In genomic region chr5:148609506-148609880, GRCm38 (mm10) we compare ENCODE assay signal across 12 mouse cellular contexts. TPM values are rescaled to one million over a fixed set of nuclear protein-coding genes. Genes with fewer than 3 reads are reported as not detected.
DNase-seq lines count a peak whose midpoint lies in the region; ATAC-seq and TF ChIP-seq lines count a peak whose summit lies in the region.
"Had no signal": no experiment of that assay in that cellular context is flagged by ENCODE, and none has a peak within 500 bp of the region (broad histone marks: within the 10 kb centered on the region; RNA-seq: fewer than 3 reads in every experiment).

No protein-coding gene starts in this region.

- WGBS in forebrain, postnatal 0 days: 49% methylated on average over 9 of the region's 9 CpGs
- 68% methylated on average over 9 of the region's 9 CpGs for WGBS in forebrain, embryonic 12.5 days
- WGBS in embryonic facial prominence, embryonic 10.5 days: 72% methylated on average over 9 of the region's 9 CpGs
- 66% methylated on average over 9 of the region's 9 CpGs for WGBS in liver, embryonic 12.5 days (ENCODE audit: insufficient replicate concordance)

- no peak overlapping the region for H3K4me2 ChIP-seq in forebrain, postnatal 0 days (ENCODE audit: low read depth)
- H3K4me2 ChIP-seq in forebrain, embryonic 12.5 days: no peak overlapping the region
- H3K4me2 ChIP-seq in liver, embryonic 12.5 days: no peak overlapping the region
- H3K4me2 ChIP-seq: heart, embryonic 15.5 days; liver, embryonic 15.5 days had no signal

- H3K9ac ChIP-seq in forebrain, postnatal 0 days: no peak overlapping the region
- no peak overlapping the region for H3K9ac ChIP-seq in forebrain, embryonic 12.5 days
- no peak overlapping the region for H3K9ac ChIP-seq in liver, embryonic 12.5 days
- H3K9ac ChIP-seq: heart, embryonic 15.5 days; liver, embryonic 15.5 days had no signal

- DNase-seq in forebrain, postnatal 0 days: peak; percentile 59
- peak; percentile 27 to 65 for DNase-seq in layer of hippocampus, adult 18-20 months (ENCODE audit: low spot score in 2 of 2)
- DNase-seq in layer of hippocampus, adult 9-10 months (ENCODE audit: low spot score): no peak
- no peak for DNase-seq in embryonic facial prominence, embryonic 10.5 days (ENCODE audit: low spot score)
- DNase-seq in layer of hippocampus, postnatal 10 days (ENCODE audit: low spot score in 2 of 2): peak; percentile 48 to 56
- no peak for DNase-seq in ovary, adult 18-20 months (ENCODE audit: low spot score)
- DNase-seq: kidney, adult 8-10 months had no signal

- H3K27ac ChIP-seq in forebrain, postnatal 0 days (ENCODE audit: low read depth, low read length): no peak overlapping the region
- H3K27ac ChIP-seq in forebrain, embryonic 12.5 days: no peak overlapping the region
- H3K27ac ChIP-seq in embryonic facial prominence, embryonic 10.5 days (replicated peaks): peak overlapping the region; percentile 59; the same call in 1 of the 2 replicates
- no peak overlapping the region for H3K27ac ChIP-seq in liver, embryonic 12.5 days
- H3K27ac ChIP-seq: liver, embryonic 15.5 days; macrophage had no signal

- no peaks in the 10 kb centered on the region for H3K9me3 ChIP-seq in forebrain, postnatal 0 days (ENCODE audit: low read length)
- no peaks in the 10 kb centered on the region for H3K9me3 ChIP-seq in forebrain, embryonic 12.5 days
- no peaks in the 10 kb centered on the region for H3K9me3 ChIP-seq in embryonic facial prominence, embryonic 10.5 days
- no peaks in the 10 kb centered on the region for H3K9me3 ChIP-seq in liver, embryonic 12.5 days (replicated peaks)
- H3K9me3 ChIP-seq: heart, embryonic 15.5 days; liver, embryonic 15.5 days had no signal

- peak; percentile 68 for ATAC-seq in forebrain, postnatal 0 days
- ATAC-seq in forebrain, embryonic 12.5 days (ENCODE audit: low FRiP score): no peak
- no peak for ATAC-seq in liver, embryonic 12.5 days

- no peak for TF ChIP-seq CTCF in forebrain, postnatal 0 days (IDR thresholded peaks at IDR 0.05; ENCODE audit: low read depth)

- no peaks in the 10 kb centered on the region for H3K27me3 ChIP-seq in forebrain, postnatal 0 days (ENCODE audit: insufficient read depth, low read length)
- H3K27me3 ChIP-seq in forebrain, embryonic 12.5 days: no peaks in the 10 kb centered on the region
- H3K27me3 ChIP-seq in embryonic facial prominence, embryonic 10.5 days (replicated peaks; ENCODE audit: low read depth, poor library complexity, severe bottlenecking): no peaks in the 10 kb centered on the region
- H3K27me3 ChIP-seq in liver, embryonic 12.5 days (replicated peaks): no peaks in the 10 kb centered on the region
- H3K27me3 ChIP-seq: heart, embryonic 15.5 days; liver, embryonic 15.5 days had no signal

- H3K4me3 ChIP-seq in forebrain, postnatal 0 days (ENCODE audit: low read depth, low read length): no peak overlapping the region
- no peak overlapping the region for H3K4me3 ChIP-seq in forebrain, embryonic 12.5 days (replicated peaks)
- no peak overlapping the region for H3K4me3 ChIP-seq in embryonic facial prominence, embryonic 10.5 days
- no peak overlapping the region for H3K4me3 ChIP-seq in liver, embryonic 12.5 days
- H3K4me3 ChIP-seq: heart, embryonic 15.5 days; liver, embryonic 15.5 days had no signal

- H3K4me1 ChIP-seq in forebrain, postnatal 0 days (ENCODE audit: insufficient read depth): no peaks in the 10 kb centered on the region
- H3K4me1 ChIP-seq in forebrain, embryonic 12.5 days: peaks cover 21% of the 10 kb centered on the region
- H3K4me1 ChIP-seq in embryonic facial prominence, embryonic 10.5 days: peaks cover 26% of the 10 kb centered on the region
- H3K4me1 ChIP-seq in liver, embryonic 12.5 days: no peaks in the 10 kb centered on the region
- H3K4me1 ChIP-seq: liver, embryonic 15.5 days had no signal

- H3K36me3 ChIP-seq in forebrain, postnatal 0 days (ENCODE audit: insufficient read depth): no peaks in the 10 kb centered on the region
- H3K36me3 ChIP-seq in forebrain, embryonic 12.5 days (replicated peaks): no peaks in the 10 kb centered on the region
- no peaks in the 10 kb centered on the region for H3K36me3 ChIP-seq in embryonic facial prominence, embryonic 10.5 days (replicated peaks)
- no peaks in the 10 kb centered on the region for H3K36me3 ChIP-seq in liver, embryonic 12.5 days
- H3K36me3 ChIP-seq: heart, embryonic 15.5 days; liver, embryonic 15.5 days had no signal

RNA-seq across cellular contexts. Expression of gene Ubl3, which starts 56.9 kb away (rescaled TPM):
- 122 TPM in 2 replicates for total RNA-seq in forebrain, postnatal 0 days (2014; rRNA removed)
- polyA plus RNA-seq in forebrain, postnatal 0 days (2015; fragmentation: Nextera tagmentation; extraction: Ambion mirVana): 68.0 and 79.3 TPM in 2 replicates
- 92.0 and 94.6 TPM in 2 replicates for polyA plus RNA-seq in forebrain, embryonic 12.5 days (2016; fragmentation: Nextera tagmentation; extraction: Ambion mirVana)
- 100 to 1,000 TPM; 235 to 245 TPM for total RNA-seq in layer of hippocampus, adult 18-20 months (2021)
- 55.4 and 56.3 TPM in 2 replicates for polyA plus RNA-seq in embryonic facial prominence, embryonic 10.5 days (2016; fragmentation: Nextera tagmentation; extraction: Ambion mirVana)
- 100 to 1,000 TPM; 126 to 140 TPM for total RNA-seq in layer of hippocampus, postnatal 10 days (2021)
- 34.0 and 36.3 TPM in 2 replicates for polyA plus RNA-seq in liver, embryonic 12.5 days (2016; fragmentation: Nextera tagmentation; extraction: Ambion mirVana)

Comparison
In these comparisons a context has a peak if more than half of its experiments do, and no peak if none do; other contexts are left out.
1. DNase-seq: peak in forebrain, postnatal 0 days (single experiment), layer of hippocampus, adult 18-20 months (2 of 2) and layer of hippocampus, postnatal 10 days (2 of 2); none in layer of hippocampus, adult 9-10 months (single experiment), embryonic facial prominence, embryonic 10.5 days (single experiment) and ovary, adult 18-20 months (single experiment).